Comparison of ENCODE assay signal across 1 mouse cellular context in the genomic region with DNA sequence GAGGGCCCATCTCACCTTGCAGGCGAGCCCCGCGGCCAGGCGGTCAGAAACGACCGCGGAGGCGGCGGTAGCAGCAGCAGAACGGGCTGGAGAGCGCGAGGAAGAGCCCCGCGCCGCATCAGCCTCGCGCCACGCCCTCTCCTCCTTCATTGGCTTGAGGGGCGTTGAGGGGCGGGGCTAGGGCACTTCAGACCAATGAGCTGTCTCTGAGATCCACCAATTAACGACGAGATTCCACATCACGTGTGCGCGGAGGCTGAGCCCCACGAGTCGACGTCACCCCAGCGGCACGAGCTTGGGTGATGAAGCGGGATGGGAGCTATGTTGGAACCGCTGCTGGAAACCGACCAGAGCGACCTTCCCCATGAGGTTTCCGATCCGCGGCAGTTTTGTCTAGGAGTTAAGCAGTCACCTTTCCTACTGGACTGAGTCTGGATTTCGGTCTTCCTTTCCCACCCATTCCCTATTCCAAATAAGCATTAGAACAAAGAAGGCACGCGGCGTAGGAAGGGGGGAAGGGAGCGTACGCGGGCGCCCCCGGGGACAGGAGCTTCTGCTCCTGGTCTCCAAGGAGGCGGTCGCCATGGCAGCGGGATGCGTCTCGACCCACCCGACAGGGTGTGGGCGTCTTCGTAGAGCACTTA.
TF ChIP-seq lines count a peak whose summit lies in the region.

1700037H04Rik (minus strand) TSS at position 144 of the 644 bp plus-strand sequence.

TF ChIP-seq in MEL, 35 proteins besides CTCF, POLR2A, EP300 and RAD21 (continued from another document):
- TF ChIP-seq NELFE (IDR thresholded peaks at IDR 0.05; ENCODE audit: low read depth, low read length), result peak; percentile 95
- no peak for TF ChIP-seq SMC3 (IDR thresholded peaks at IDR 0.05; ENCODE audit: low read depth, low read length)
- TF ChIP-seq USF1 (IDR thresholded peaks at IDR 0.05; ENCODE audit: low read depth, low read length), result peak; percentile 100
- TF ChIP-seq JUND (IDR thresholded peaks at IDR 0.05; ENCODE audit: low read depth, low read length), result no peak
- no peak for TF ChIP-seq KAT2A (conservative IDR thresholded peaks at IDR 0.05; ENCODE audit: low read depth, low read length)
- no peak for TF ChIP-seq RCOR1 (IDR thresholded peaks at IDR 0.05; ENCODE audit: low read depth, low read length)
- TF ChIP-seq ELF1 (IDR thresholded peaks at IDR 0.05; ENCODE audit: low read depth, low read length), result 0 out of 2 replicates have a peak, but pooled peaks have one; percentile 7
- TF ChIP-seq NRF1 (IDR thresholded peaks at IDR 0.05; ENCODE audit: insufficient read depth, low read depth, low read length, poor library complexity, severe bottlenecking), result peak; percentile 32; the same call in 1 of the 2 replicates
- no peak; the same call in 1 of the 2 replicates for TF ChIP-seq SIN3A (IDR thresholded peaks at IDR 0.05; ENCODE audit: low read length)
- TF ChIP-seq POLR2AphosphoS5 (IDR thresholded peaks at IDR 0.05; ENCODE audit: borderline replicate concordance, low read depth, low read length), result peak; percentile 84; the same call in 1 of the 2 replicates
- no peak for TF ChIP-seq ZKSCAN1 (IDR thresholded peaks at IDR 0.05; ENCODE audit: low read depth, low read length)
- no peak; the same call in 1 of the 2 replicates for TF ChIP-seq CHD2 (IDR thresholded peaks at IDR 0.05; ENCODE audit: low read length)
